ENCODE assay signal across 12 mouse cellular contexts in the genomic region with DNA sequence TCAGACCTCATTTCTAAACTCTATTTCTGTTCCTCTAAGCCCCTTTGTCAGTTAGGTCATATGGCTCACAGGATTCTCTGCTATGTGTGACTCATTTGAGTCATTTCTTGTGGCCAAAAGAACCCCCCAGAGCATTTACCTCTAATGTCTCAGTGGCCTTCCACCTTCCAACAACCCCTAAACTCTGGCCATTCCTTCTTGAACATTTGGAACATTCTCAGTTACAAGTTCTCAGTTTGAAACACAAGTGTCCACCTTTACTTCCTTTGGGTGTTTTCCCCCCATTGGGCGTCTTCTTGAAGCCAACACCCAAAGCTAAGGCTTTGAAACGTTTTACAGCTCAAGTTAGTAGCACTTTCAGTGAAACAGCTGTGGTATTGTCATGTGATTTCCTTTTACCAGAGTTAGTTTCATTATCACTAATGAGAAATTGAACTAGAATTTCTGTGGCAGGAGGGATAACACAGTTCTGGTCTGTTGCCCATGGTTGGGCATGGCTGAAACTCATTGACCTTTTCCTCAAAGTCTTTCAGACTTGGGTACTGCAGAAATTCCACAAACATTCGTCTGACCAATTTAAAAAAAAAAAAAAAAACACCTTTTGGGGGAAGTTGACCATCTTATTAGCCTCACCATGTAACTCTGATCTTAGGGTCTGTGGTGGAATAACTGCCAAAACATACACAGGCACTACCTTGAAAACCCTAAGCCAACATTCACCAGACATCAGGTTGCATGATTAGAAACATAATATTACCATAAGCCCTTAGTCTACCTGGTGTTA.
DNase-seq lines count a peak whose midpoint lies in the region; ATAC-seq and TF ChIP-seq lines count a peak whose summit lies in the region.
"Had no signal": no experiment of that assay in that cellular context is flagged by ENCODE, and none has a peak within 500 bp of the region (broad histone marks: within the 10 kb centered on the region; RNA-seq: fewer than 3 reads in every experiment).

No protein-coding gene starts in this region.

- H3K4me3 ChIP-seq in kidney, postnatal 0 days (replicated peaks; ENCODE audit: low read depth, low read length) = no peak overlapping the region
- H3K4me3 ChIP-seq: limb, embryonic 12.5 days; neural tube, embryonic 12.5 days had no signal

- TF ChIP-seq CTCF in kidney, postnatal 0 days (IDR thresholded peaks at IDR 0.05; ENCODE audit: low read depth) = no peak

- H3K36me3 ChIP-seq in kidney, postnatal 0 days (ENCODE audit: insufficient read depth, low read length) = no peaks in the 10 kb centered on the region
- H3K36me3 ChIP-seq: limb, embryonic 12.5 days; neural tube, embryonic 12.5 days had no signal

- H3K9me3 ChIP-seq in kidney, postnatal 0 days (replicated peaks; ENCODE audit: low read length) = no peaks in the 10 kb centered on the region
- H3K9me3 ChIP-seq: limb, embryonic 12.5 days; neural tube, embryonic 12.5 days had no signal

- WGBS in kidney, postnatal 0 days = 31% methylated on average over 3 of the region's 3 CpGs

- peak; percentile 59 to 75 for DNase-seq in spleen, postnatal 36 days (ENCODE audit: low spot score in 2 of 2)
- no peak for DNase-seq in spleen, postnatal 4 days (ENCODE audit: low spot score in 2 of 2)
- peak; percentile 49 for DNase-seq in kidney, postnatal 0 days (ENCODE audit: low spot score)
- DNase-seq in cerebellum, adult 9-11 months = no peak
- no peak for DNase-seq in gastrocnemius, adult 18-20 months (ENCODE audit: low spot score)
- no peak for DNase-seq in cerebellum, adult 8-10 months
- DNase-seq: cerebellum, adult 18-20 months; heart, postnatal 14 days; lung, postnatal 14 days had no signal

- H3K4me1 ChIP-seq in kidney, postnatal 0 days (replicated peaks; ENCODE audit: insufficient read depth, low read length) = no peaks in the 10 kb centered on the region
- H3K4me1 ChIP-seq: limb, embryonic 12.5 days; neural tube, embryonic 12.5 days had no signal

- H3K27me3 ChIP-seq in kidney, postnatal 0 days (ENCODE audit: insufficient read depth, low read length) = no peaks in the 10 kb centered on the region
- H3K27me3 ChIP-seq: limb, embryonic 12.5 days; neural tube, embryonic 12.5 days had no signal

- no peak overlapping the region for H3K9ac ChIP-seq in kidney, postnatal 0 days (ENCODE audit: low read depth, low read length)
- H3K9ac ChIP-seq: limb, embryonic 12.5 days; neural tube, embryonic 12.5 days had no signal

- 0 out of 2 replicates have a peak overlapping the region, but pooled peaks have one; percentile 43 for H3K27ac ChIP-seq in kidney, postnatal 0 days
- H3K27ac ChIP-seq: limb, embryonic 12.5 days; neural tube, embryonic 12.5 days had no signal

- ATAC-seq in activated CD4-positive, CD25-positive, alpha-beta regulatory T cell, adult 4 months = peak; percentile 96
- ATAC-seq in kidney, postnatal 0 days (replicated peaks; ENCODE audit: low FRiP score, low read depth) = 0 out of 2 replicates have a peak, but pooled peaks have one; percentile 36

- H3K4me2 ChIP-seq in kidney, postnatal 0 days (ENCODE audit: low read length) = no peak overlapping the region
- H3K4me2 ChIP-seq: limb, embryonic 12.5 days; neural tube, embryonic 12.5 days had no signal

Comparison
In these comparisons a context has a peak if more than half of its experiments do, and no peak if none do; other contexts are left out.
1. DNase-seq: peak in spleen, postnatal 36 days (2 of 2) and kidney, postnatal 0 days (single experiment); none in spleen, postnatal 4 days (0 of 2), cerebellum, adult 9-11 months (single experiment), gastrocnemius, adult 18-20 months (single experiment) and cerebellum, adult 8-10 months (single experiment).